Mouse (Mus musculus) central nervous system, embryonic 14 days (tissue): ENCODE data around the gene Zscan5b. TPM values are rescaled to one million over a fixed set of nuclear protein-coding genes. Genes with fewer than 3 reads are reported as not detected.

Experiments used
- polyA plus RNA-seq: library from polyadenylated mRNA; depleted of rRNA; stranded (reverse); fragments of >200 nt; gene quantifications from 2 replicates; pipeline ENCODE4 v1.2.3, GENCODE M21; 2012; rRNA removed

Zscan5b gene
- not detected in 2 replicates for polyA plus RNA-seq

GRCm38 (mm10) chr7:6221978-6222377 lies at the start of gene Zscan5b:
Gene Zscan5b, plus strand, starts transcription at chr7:6222278.

GRCm38 (mm10) chr7:6196790-6197189 lies 25.3 kb upstream of the Zscan5b start, which contains the start of gene Galp:
Gene Galp, plus strand, starts transcription at chr7:6197090.

GRCm38 (mm10) chr7:6252410-6252809 lies 30.3 kb downstream of the Zscan5b start, which contains the start of gene Epp13:
Gene Epp13, plus strand, starts transcription at chr7:6252710.

DNA sequence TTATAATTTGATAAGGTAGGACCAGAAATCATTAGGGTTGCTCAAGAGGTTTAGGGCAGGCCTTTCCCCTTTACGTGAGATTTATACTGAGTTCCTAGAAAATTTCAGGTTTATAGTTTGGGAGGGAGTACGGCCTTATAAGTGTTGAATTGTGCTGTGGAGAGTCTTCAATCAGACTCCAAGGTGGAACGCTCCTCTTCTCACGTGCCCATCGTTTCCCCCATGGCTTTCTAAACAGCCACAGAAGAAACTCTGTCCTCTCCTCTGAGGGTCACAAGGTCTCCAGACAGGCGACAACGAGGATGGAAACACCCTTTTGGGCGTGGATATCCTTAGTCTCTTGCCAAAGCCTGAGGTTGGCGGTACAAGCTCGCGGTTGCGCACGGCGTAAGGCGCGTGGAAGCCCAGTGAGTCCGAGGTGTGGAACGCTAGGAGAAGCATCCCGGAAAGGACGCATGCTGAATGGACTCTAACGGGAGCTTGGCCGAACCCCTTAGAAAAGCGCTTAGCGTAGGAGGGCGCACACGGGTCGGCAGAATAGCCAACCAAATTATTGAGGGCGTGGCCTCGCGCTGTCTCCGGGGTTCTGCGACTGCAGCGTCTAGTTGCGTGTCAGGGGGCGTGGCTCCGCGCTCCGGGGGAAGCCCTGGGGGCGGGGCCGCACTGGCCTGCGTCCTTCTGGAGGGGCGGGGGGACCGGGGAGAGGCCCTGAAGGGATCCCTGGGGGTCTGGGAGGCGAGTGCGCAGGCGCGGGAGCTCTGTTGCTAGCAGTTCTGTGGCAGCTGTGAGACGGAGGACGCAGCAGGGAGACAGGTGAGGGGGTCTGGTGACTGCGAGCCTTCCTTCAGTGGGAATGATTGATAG lies 64.0 kb downstream of the Zscan5b start, which contains the start of gene Zfp667:
Zfp667 (plus strand) TSS at position 738 of the 864 bp plus-strand sequence.

Other genes starting within 250 kb of the Zscan5b start
- gene Vmn1r65, start 211.3 kb upstream of the Zscan5b start, polyA plus RNA-seq = not detected in 2 replicates
- gene Nlrp4c, start 177.1 kb upstream of the Zscan5b start, polyA plus RNA-seq = not detected in 2 replicates
- 42.9 and 43.0 TPM in 2 replicates for gene Zfp787, start 66.3 kb upstream of the Zscan5b start, polyA plus RNA-seq
- 69.2 and 77.8 TPM in 2 replicates for gene Zfp444, start 50.1 kb upstream of the Zscan5b start, polyA plus RNA-seq
- not detected in 2 replicates for gene Galp, start 25.2 kb upstream of the Zscan5b start, polyA plus RNA-seq
- 0.20 TPM in 1 of 2 replicates, not detected in the other for gene Epp13, start 30.4 kb downstream of the Zscan5b start, polyA plus RNA-seq
- gene Zfp667, start 64.3 kb downstream of the Zscan5b start, polyA plus RNA-seq = 7.8 and 8.1 TPM in 2 replicates
- 9.2 and 10.7 TPM in 2 replicates for gene Zfp583, start 109.0 kb downstream of the Zscan5b start, polyA plus RNA-seq
- gene Gm3854, start 121.5 kb downstream of the Zscan5b start, polyA plus RNA-seq = 3.1 and 3.6 TPM in 2 replicates
- gene Zfp78, start 141.0 kb downstream of the Zscan5b start, polyA plus RNA-seq = 3.2 and 3.7 TPM in 2 replicates
- gene Zfp28, start 161.0 kb downstream of the Zscan5b start, polyA plus RNA-seq = 16.5 and 17.0 TPM in 2 replicates
- 4.9 and 6.5 TPM in 2 replicates for gene Smim17, start 176.4 kb downstream of the Zscan5b start, polyA plus RNA-seq
- gene Gm20715, start 188.0 kb downstream of the Zscan5b start, polyA plus RNA-seq = 0.20 and 0.25 TPM in 2 replicates
- 0.21 and 0.23 TPM in 2 replicates for gene Olfr1344, start 216.4 kb downstream of the Zscan5b start, polyA plus RNA-seq
- gene Olfr1336, start 233.9 kb downstream of the Zscan5b start, polyA plus RNA-seq = not detected in 2 replicates
- not detected in 2 replicates for gene Olfr1346, start 244.8 kb downstream of the Zscan5b start, polyA plus RNA-seq